Mouse (Mus musculus) midbrain, postnatal 0 days (tissue): ENCODE data around the gene Pum1. TPM values are rescaled to one million over a fixed set of nuclear protein-coding genes. Genes with fewer than 3 reads are reported as not detected.

Experiments
- ATAC-seq: fragments of 200-750 bp; cut with Nextera tagmentation; 2 replicates; pipeline ENCODE4 v1.8.0; 2017; ENCODE audit warnings: moderate number of reproducible peaks, mild to moderate bottlenecking, moderate TSS enrichment, moderate library complexity; ENCODE audit not compliant: low FRiP score
- DNase-seq: peaks from one replicate; pipeline ENCODE4 v3.0.0-alpha.2; 2015; ENCODE audit warnings: low spot score
- H3K27ac ChIP-seq: fragments of 300-500 bp; sonication (generic); 2 replicates; pipeline ENCODE4 v1.5.1; 2014; ENCODE audit warnings: low read depth, mild to moderate bottlenecking, low read length, mixed read lengths
- H3K27me3 ChIP-seq: fragments of 300-500 bp; sonication (generic); 2 replicates; pipeline ENCODE4 v1.6.1; 2014; ENCODE audit warnings: low read length, control low read depth, mixed read lengths; ENCODE audit not compliant: insufficient read depth
- H3K36me3 ChIP-seq: fragments of 300-500 bp; sonication (generic); 2 replicates; pipeline ENCODE4 v1.6.1; 2014; ENCODE audit warnings: low read length, control low read depth, mixed read lengths; ENCODE audit not compliant: insufficient read depth
- H3K4me1 ChIP-seq: fragments of 300-500 bp; sonication (generic); 2 replicates; pipeline ENCODE4 v1.6.1; 2014; ENCODE audit warnings: mild to moderate bottlenecking, control low read depth, antibody characterized with exemption, low read length, mixed read lengths; ENCODE audit not compliant: insufficient read depth
- H3K4me2 ChIP-seq: fragments of 300-500 bp; sonication (generic); 2 replicates; pipeline ENCODE4 v1.6.1; 2014; ENCODE audit warnings: low read depth, mild to moderate bottlenecking, low read length, mixed read lengths; ENCODE audit not compliant: poor library complexity, severe bottlenecking
- H3K4me3 ChIP-seq: fragments of 300-500 bp; sonication (generic); 2 replicates; pipeline ENCODE4 v1.5.1; 2014; ENCODE audit warnings: low read depth, mild to moderate bottlenecking, low read length, moderate library complexity
- H3K9ac ChIP-seq: fragments of 300-500 bp; sonication (generic); replicated peaks from 2 replicates; pipeline ENCODE4 v1.6.1; 2014; ENCODE audit warnings: mild to moderate bottlenecking, low read length, moderate library complexity, mixed read lengths; ENCODE audit not compliant: poor library complexity, severe bottlenecking
- H3K9me3 ChIP-seq: fragments of 300-500 bp; sonication (generic); 2 replicates; pipeline ENCODE4 v1.6.1; 2016; ENCODE audit warnings: low read length, control low read depth
- CTCF ChIP-seq: IDR thresholded peaks from 2 replicates; pipeline ENCODE4 v1.5.1; 2016; ENCODE audit warnings: antibody characterized with exemption, mild to moderate bottlenecking
- WGBS: fragments of 180-500 bp; shearing (Covaris S2); extraction: QIAGEN DNeasy Blood & Tissue Kit; methylation state at CpG from one replicate; pipeline ENCODE4 v1.1.7; 2014; 5-methylcytosine and 5-hydroxymethylcytosine counted together
- polyA plus RNA-seq: library from polyadenylated mRNA; unstranded; fragments of >200 nt; fragmentation: Nextera tagmentation; extraction: Ambion mirVana; gene quantifications from 2 replicates; pipeline ENCODE4 v1.2.1, GENCODE M21; 2015
- total RNA-seq: library from RNA; depleted of rRNA; stranded (reverse); fragments of >200 nt; gene quantifications from 2 replicates; pipeline ENCODE4 v1.2.3, GENCODE M21; 2014

Pum1 gene
- total and polyA plus RNA-seq, 2 experiments from 2014 or later = 73.6 to 87.2 TPM

DNA sequence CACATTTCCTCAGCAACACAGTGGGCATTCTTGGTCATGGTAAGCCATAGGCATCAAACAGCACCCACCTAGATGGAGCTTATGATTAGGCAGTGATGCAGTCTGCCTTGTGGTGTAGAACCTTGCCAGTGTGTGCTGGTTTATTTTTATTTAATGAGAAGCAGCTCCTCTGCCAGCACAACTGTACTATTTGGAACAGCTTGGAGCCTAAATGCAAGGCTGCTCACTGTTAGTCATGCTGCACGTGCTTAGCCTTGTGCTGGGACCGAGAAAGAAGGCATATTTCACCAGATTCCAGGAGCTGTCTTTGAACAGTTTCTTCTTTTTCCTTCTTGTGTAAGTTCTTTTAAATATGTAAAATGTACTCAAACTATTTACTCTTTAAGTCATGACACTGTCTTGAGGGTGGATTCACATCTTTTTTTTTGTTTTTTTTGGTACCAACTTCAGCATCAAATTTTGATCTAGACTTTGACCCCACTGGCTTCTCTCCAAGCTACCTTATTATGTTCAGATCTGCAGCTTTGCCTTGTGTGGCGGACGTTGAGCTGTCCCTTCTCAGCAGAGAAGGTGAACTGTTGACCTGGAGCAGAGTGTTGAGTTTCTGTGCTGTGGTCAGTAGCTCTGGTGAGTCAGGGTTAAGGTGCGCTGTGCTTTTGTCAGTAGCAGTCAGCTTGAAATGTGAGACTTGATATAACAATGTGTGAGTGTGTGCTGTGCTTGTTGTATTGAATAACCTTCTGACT lies 82.6 kb downstream of the Pum1 start:
- Histone ChIP-seq H3K27ac (0 out of 2 replicates have a peak overlapping the region, but pooled peaks have one; percentile 9), H3K27me3 (no peaks in the 10 kb centered on the region), H3K36me3 (peaks cover 30% of the 10 kb centered on the region), H3K9ac (no peak overlapping the region), H3K4me1 (0 out of 2 replicates have a peak, but pooled peaks cover 3% of the 10 kb centered on the region), H3K4me3 (no peak overlapping the region), H3K9me3 (no peaks in the 10 kb centered on the region), H3K4me2 (no peak overlapping the region)
- TF ChIP-seq CTCF = no peak
- ATAC-seq (no peak), DNase-seq (peak; percentile 19)
- 72% methylated on average over 5 of the region's 5 CpGs for WGBS

DNA sequence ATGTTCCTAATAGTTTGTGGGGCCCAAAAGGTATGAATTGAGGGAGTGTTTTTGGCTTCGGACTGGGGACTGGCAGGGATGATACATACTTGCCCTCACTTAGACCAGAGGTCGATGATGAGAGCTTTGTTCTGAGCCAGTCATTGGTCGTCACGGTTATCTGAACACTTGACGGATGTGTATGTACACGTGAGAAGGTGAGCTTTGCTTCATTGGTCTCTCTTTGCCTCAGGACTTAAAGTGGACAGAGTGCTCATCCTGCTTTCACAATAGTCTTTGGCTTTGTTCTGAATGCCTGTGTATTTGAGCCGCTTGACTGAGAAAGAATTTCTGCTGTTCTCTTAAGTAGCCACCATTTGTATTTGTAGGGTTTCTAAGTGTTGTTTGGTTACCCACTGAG lies 86.4 kb downstream of the Pum1 start:
- no peak for ATAC-seq
- DNase-seq = no peak
- no peak overlapping the region for H3K9ac ChIP-seq
- WGBS = 75% methylated on average over 7 of the region's 7 CpGs
- H3K9me3 ChIP-seq = no peaks in the 10 kb centered on the region
- no peak overlapping the region for H3K4me3 ChIP-seq
- no peaks in the 10 kb centered on the region for H3K4me1 ChIP-seq
- H3K4me2 ChIP-seq = no peak overlapping the region
- no peaks in the 10 kb centered on the region for H3K27me3 ChIP-seq
- H3K36me3 ChIP-seq = peaks cover 46% of the 10 kb centered on the region
- H3K27ac ChIP-seq = no peak overlapping the region
- TF ChIP-seq CTCF = no peak

DNA sequence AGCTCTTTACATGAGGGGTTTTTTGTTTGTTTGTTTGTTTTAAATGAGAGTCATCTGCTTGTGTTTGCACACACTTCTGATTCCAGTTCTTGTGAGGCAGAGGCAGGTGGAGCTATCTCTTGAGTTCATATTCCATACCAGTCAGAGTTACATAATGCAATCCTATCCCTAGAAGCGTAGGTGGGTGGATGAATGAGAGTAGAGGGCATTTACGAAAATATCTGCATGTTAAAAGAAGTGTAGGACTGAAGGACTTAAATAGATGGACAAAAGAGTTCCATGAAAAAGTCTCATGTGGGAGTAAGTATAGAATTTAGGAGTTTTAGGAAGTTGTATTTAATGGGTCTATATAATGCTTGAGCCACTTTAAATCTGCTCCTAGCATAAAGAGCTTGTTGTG lies 88.8 kb downstream of the Pum1 start:
- H3K36me3 ChIP-seq = peaks cover 51% of the 10 kb centered on the region
- DNase-seq (no peak), ATAC-seq (no peak)
- no peak overlapping the region for H3K27ac ChIP-seq
- H3K4me1 ChIP-seq = no peaks in the 10 kb centered on the region
- no peak overlapping the region for H3K9ac ChIP-seq
- WGBS = 93% methylated on average over 2 of the region's 2 CpGs
- TF ChIP-seq CTCF = no peak
- no peak overlapping the region for H3K4me2 ChIP-seq
- no peaks in the 10 kb centered on the region for H3K27me3 ChIP-seq
- H3K4me3 ChIP-seq = no peak overlapping the region
- no peaks in the 10 kb centered on the region for H3K9me3 ChIP-seq

DNA sequence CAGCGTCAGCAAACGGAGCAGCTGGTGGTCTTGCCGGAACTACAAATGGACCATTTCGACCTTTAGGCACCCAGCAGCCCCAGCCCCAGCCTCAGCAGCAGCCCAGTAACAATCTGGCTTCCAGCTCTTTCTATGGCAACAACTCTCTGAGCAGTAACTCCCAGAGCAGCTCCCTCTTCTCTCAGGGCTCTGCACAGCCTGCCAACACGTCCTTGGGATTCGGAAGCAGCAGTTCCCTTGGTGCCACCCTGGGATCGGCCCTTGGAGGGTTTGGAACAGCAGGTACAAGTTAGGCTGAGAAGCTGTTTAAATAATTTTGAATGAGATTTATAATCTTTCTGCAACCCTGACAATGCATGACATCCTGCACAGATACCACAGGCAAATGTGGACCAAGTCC lies 89.5 kb downstream of the Pum1 start:
- Histone ChIP-seq H3K27me3 (no peaks in the 10 kb centered on the region), H3K4me1 (no peaks in the 10 kb centered on the region), H3K4me2 (no peak overlapping the region), H3K9ac (no peak overlapping the region), H3K27ac (no peak overlapping the region), H3K36me3 (peaks cover 45% of the 10 kb centered on the region), H3K9me3 (no peaks in the 10 kb centered on the region), H3K4me3 (no peak overlapping the region)
- TF ChIP-seq CTCF = no peak
- ATAC-seq = no peak
- 81% methylated on average over 7 of the region's 7 CpGs for WGBS
- DNase-seq = no peak

DNA sequence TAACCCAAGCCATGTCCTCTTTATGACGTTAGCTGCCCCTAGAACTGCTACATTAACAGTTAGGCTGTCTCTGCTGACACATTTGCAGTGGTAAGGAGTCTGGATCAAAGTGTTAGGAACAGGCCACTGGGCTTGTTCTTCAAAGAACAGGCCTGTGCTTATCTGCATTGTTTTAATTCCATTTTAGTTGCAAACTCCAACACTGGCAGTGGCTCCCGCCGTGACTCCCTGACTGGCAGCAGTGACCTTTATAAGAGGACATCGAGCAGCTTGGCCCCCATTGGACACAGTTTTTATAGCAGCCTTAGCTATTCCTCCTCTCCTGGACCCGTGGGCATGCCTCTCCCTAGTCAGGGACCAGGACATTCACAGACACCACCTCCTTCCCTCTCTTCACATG lies 90.6 kb downstream of the Pum1 start:
- no peak overlapping the region for H3K4me2 ChIP-seq
- H3K9me3 ChIP-seq = no peaks in the 10 kb centered on the region
- no peak overlapping the region for H3K4me3 ChIP-seq
- no peak overlapping the region for H3K27ac ChIP-seq
- ATAC-seq (no peak), DNase-seq (no peak)
- 67% methylated on average over 5 of the region's 5 CpGs for WGBS
- H3K36me3 ChIP-seq = peaks cover 45% of the 10 kb centered on the region
- no peaks in the 10 kb centered on the region for H3K27me3 ChIP-seq
- TF ChIP-seq CTCF = no peak
- no peaks in the 10 kb centered on the region for H3K4me1 ChIP-seq
- H3K9ac ChIP-seq = no peak overlapping the region

DNA sequence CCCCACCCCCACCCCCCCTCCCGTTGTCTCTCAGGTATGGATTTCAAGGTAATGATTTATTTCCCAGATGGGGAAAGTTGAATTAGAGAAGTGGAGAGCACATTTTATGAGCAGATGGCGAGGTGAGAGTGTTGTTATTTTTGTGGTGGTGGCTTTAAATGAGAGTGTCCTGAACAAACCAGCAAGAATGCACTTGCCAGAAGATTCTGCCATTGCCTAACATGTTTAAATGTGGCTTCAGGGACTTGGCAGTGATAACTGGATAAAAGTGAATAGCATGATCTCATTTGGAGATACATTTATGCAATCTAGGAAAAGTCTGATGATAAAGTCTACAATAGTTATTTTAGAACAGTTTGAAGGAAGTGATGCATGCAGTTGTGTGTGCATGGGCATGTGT lies 91.7 kb downstream of the Pum1 start:
- no peak for TF ChIP-seq CTCF
- no peak for ATAC-seq
- Histone ChIP-seq H3K36me3 (peaks cover 44% of the 10 kb centered on the region), H3K4me3 (no peak overlapping the region), H3K9me3 (no peaks in the 10 kb centered on the region), H3K27ac (no peak overlapping the region), H3K4me2 (no peak overlapping the region), H3K4me1 (no peaks in the 10 kb centered on the region), H3K9ac (no peak overlapping the region), H3K27me3 (no peaks in the 10 kb centered on the region)
- DNase-seq = no peak
- 90% methylated on average over 2 of the region's 2 CpGs for WGBS
